Comparison of ENCODE assay signal across 8 mouse cellular contexts in genomic region chr8:87640930-87641329, GRCm38 (mm10).
A peak's percentile ranks its signal among the peaks of the same experiment; 100 is the strongest.
DNase-seq lines count a peak whose midpoint lies in the region; ATAC-seq and TF ChIP-seq lines count a peak whose summit lies in the region.

No protein-coding gene starts in this region.

- no peak overlapping the region for H3K4me2 ChIP-seq in heart, embryonic 12.5 days
- no peak overlapping the region for H3K4me2 ChIP-seq in midbrain, postnatal 0 days (ENCODE audit: low read depth, low read length, poor library complexity, severe bottlenecking)
- H3K4me2 ChIP-seq in midbrain, embryonic 15.5 days, result no peak overlapping the region

- no peak for ATAC-seq in heart, embryonic 12.5 days (ENCODE audit: insufficient number of reproducible peaks, low FRiP score)
- no peak for ATAC-seq in midbrain, postnatal 0 days (ENCODE audit: low FRiP score)
- no peak for ATAC-seq in midbrain, embryonic 15.5 days (replicated peaks)

- no peak overlapping the region for H3K27ac ChIP-seq in heart, embryonic 12.5 days (ENCODE audit: poor library complexity, severe bottlenecking)
- no peak overlapping the region for H3K27ac ChIP-seq in midbrain, postnatal 0 days (ENCODE audit: low read depth, low read length)
- no peak overlapping the region for H3K27ac ChIP-seq in midbrain, embryonic 15.5 days

- H3K9me3 ChIP-seq in heart, embryonic 12.5 days (replicated peaks), result no peaks in the 10 kb centered on the region
- no peaks in the 10 kb centered on the region for H3K9me3 ChIP-seq in midbrain, postnatal 0 days (ENCODE audit: low read length)
- H3K9me3 ChIP-seq in midbrain, embryonic 15.5 days, result no peaks in the 10 kb centered on the region

- no peaks in the 10 kb centered on the region; the same call in 1 of the 2 replicates for H3K27me3 ChIP-seq in heart, embryonic 12.5 days (replicated peaks)
- H3K27me3 ChIP-seq in midbrain, postnatal 0 days (ENCODE audit: insufficient read depth, low read length), result no peaks in the 10 kb centered on the region
- H3K27me3 ChIP-seq in midbrain, embryonic 15.5 days (replicated peaks), result no peaks in the 10 kb centered on the region

- peak; percentile 67 for TF ChIP-seq CTCF in midbrain, postnatal 0 days (IDR thresholded peaks at IDR 0.05)

- H3K9ac ChIP-seq in heart, embryonic 12.5 days, result no peak overlapping the region
- H3K9ac ChIP-seq in midbrain, postnatal 0 days (replicated peaks; ENCODE audit: low read length, poor library complexity, severe bottlenecking), result no peak overlapping the region
- H3K9ac ChIP-seq in midbrain, embryonic 15.5 days, result no peak overlapping the region

- H3K4me1 ChIP-seq in heart, embryonic 12.5 days (replicated peaks), result no peaks in the 10 kb centered on the region
- H3K4me1 ChIP-seq in midbrain, postnatal 0 days (ENCODE audit: insufficient read depth, low read length), result no peaks in the 10 kb centered on the region
- H3K4me1 ChIP-seq in midbrain, embryonic 15.5 days, result peaks cover 9% of the 10 kb centered on the region

- WGBS in heart, embryonic 12.5 days, result 46% methylated on average over 3 of the region's 3 CpGs
- WGBS in midbrain, postnatal 0 days, result 25% methylated on average over 3 of the region's 3 CpGs
- WGBS in midbrain, embryonic 15.5 days, result 32% methylated on average over 3 of the region's 3 CpGs

- no peak overlapping the region for H3K4me3 ChIP-seq in heart, embryonic 12.5 days
- no peak overlapping the region for H3K4me3 ChIP-seq in midbrain, postnatal 0 days (ENCODE audit: low read depth, low read length)
- no peak overlapping the region for H3K4me3 ChIP-seq in midbrain, embryonic 15.5 days

- no peaks in the 10 kb centered on the region for H3K36me3 ChIP-seq in heart, embryonic 12.5 days
- no peaks in the 10 kb centered on the region for H3K36me3 ChIP-seq in midbrain, postnatal 0 days (ENCODE audit: insufficient read depth, low read length)
- H3K36me3 ChIP-seq in midbrain, embryonic 15.5 days (replicated peaks), result no peaks in the 10 kb centered on the region

- DNase-seq in heart, postnatal 4 days, result peak; percentile 45
- DNase-seq in midbrain, postnatal 0 days (ENCODE audit: low spot score), result peak; percentile 71
- peak; percentile 47 for DNase-seq in cerebellum, adult 9-11 months
- DNase-seq in retina, embryonic 14.5 days (ENCODE audit: low spot score), result peak; percentile 87
- no peak for DNase-seq in layer of hippocampus, postnatal 36 days
- DNase-seq in right cerebral cortex, postnatal 36 days (ENCODE audit: low spot score in 2 of 2), result no peak

Comparison
In these comparisons a context has a peak if more than half of its experiments do, and no peak if none do; other contexts are left out.
1. DNase-seq: peak in heart, postnatal 4 days (single experiment), midbrain, postnatal 0 days (single experiment), cerebellum, adult 9-11 months (single experiment) and retina, embryonic 14.5 days (single experiment); none in layer of hippocampus, postnatal 36 days (0 of 2) and right cerebral cortex, postnatal 36 days (0 of 2).